Mouse (Mus musculus) forebrain, postnatal 0 days (tissue): ENCODE results near the gene Rap1gap2. TPM values are rescaled to one million over a fixed set of nuclear protein-coding genes. Genes with fewer than 3 reads are reported as not detected.
A peak's percentile ranks its signal among the peaks of the same experiment; 100 is the strongest.

Experiments used
- ATAC-seq: fragments of 200-750 bp; cut with Nextera tagmentation; 2 replicates; pipeline ENCODE4 v1.8.0; 2017; ENCODE audit warnings: mild to moderate bottlenecking, moderate library complexity
- DNase-seq: peaks from one replicate; pipeline ENCODE4 v3.0.0-alpha.2; 2015
- H3K27ac ChIP-seq: fragments of 300-500 bp; sonication (generic); 2 replicates; pipeline ENCODE4 v1.5.1; 2014; ENCODE audit warnings: low read depth, mild to moderate bottlenecking, antibody characterized with exemption, low read length, moderate library complexity, mixed read lengths
- H3K27me3 ChIP-seq: fragments of 300-500 bp; sonication (generic); 2 replicates; pipeline ENCODE4 v1.6.1; 2014; ENCODE audit warnings: mild to moderate bottlenecking, low read length, mixed read lengths; ENCODE audit not compliant: insufficient read depth
- H3K36me3 ChIP-seq: fragments of 300-500 bp; sonication (generic); 2 replicates; pipeline ENCODE4 v1.6.1; 2014; ENCODE audit warnings: mild to moderate bottlenecking, moderate library complexity; ENCODE audit not compliant: insufficient read depth
- H3K4me1 ChIP-seq: fragments of 300-500 bp; sonication (generic); 2 replicates; pipeline ENCODE4 v1.6.1; 2014; ENCODE audit warnings: antibody characterized with exemption; ENCODE audit not compliant: insufficient read depth
- H3K4me2 ChIP-seq: fragments of 300-500 bp; sonication (generic); 2 replicates; pipeline ENCODE4 v1.6.1; 2014; ENCODE audit warnings: low read depth, mild to moderate bottlenecking, moderate library complexity
- H3K4me3 ChIP-seq: fragments of 300-500 bp; sonication (generic); 2 replicates; pipeline ENCODE4 v1.5.1; 2014; ENCODE audit warnings: low read depth, low read length, mixed read lengths
- H3K9ac ChIP-seq: fragments of 300-500 bp; sonication (generic); 2 replicates; pipeline ENCODE4 v1.6.1; 2014; ENCODE audit warnings: mild to moderate bottlenecking
- H3K9me3 ChIP-seq: fragments of 300-500 bp; sonication (generic); 2 replicates; pipeline ENCODE4 v1.6.1; 2016; ENCODE audit warnings: low read length
- CTCF ChIP-seq: sonication (generic); IDR thresholded peaks from 2 replicates; pipeline ENCODE4 v1.5.1; 2016; ENCODE audit warnings: antibody characterized with exemption, control low read depth, low read depth
- WGBS: fragments of 180-500 bp; shearing (Covaris S2); extraction: QIAGEN DNeasy Blood & Tissue Kit; methylation state at CpG from one replicate; pipeline ENCODE4 v1.1.7; 2014; 5-methylcytosine and 5-hydroxymethylcytosine counted together
- polyA plus RNA-seq: library from polyadenylated mRNA; unstranded; fragments of >200 nt; fragmentation: Nextera tagmentation; extraction: Ambion mirVana; gene quantifications from 2 replicates; pipeline ENCODE4 v1.2.1, GENCODE M21; 2015
- total RNA-seq: library from RNA; depleted of rRNA; stranded (reverse); fragments of >200 nt; gene quantifications from 2 replicates; pipeline ENCODE4 v1.2.3, GENCODE M21; 2014

Gene Rap1gap2
- total and polyA plus RNA-seq, 2 experiments from 2014 or later, result 12.2 to 43.7 TPM

GRCm38 (mm10) chr11:74623693-74624092 lies 13.0 kb upstream of the Rap1gap2 start:
- ATAC-seq (no peak), DNase-seq (no peak)
- no peak overlapping the region for H3K4me3 ChIP-seq
- no peak overlapping the region for H3K4me2 ChIP-seq
- no peaks in the 10 kb centered on the region for H3K27me3 ChIP-seq
- H3K36me3 ChIP-seq, result peaks cover 21% of the 10 kb centered on the region
- WGBS, result 72% methylated on average over 6 of the region's 6 CpGs
- TF ChIP-seq CTCF, result no peak
- H3K9me3 ChIP-seq, result no peaks in the 10 kb centered on the region
- H3K27ac ChIP-seq, result no peak overlapping the region
- peaks cover 3% of the 10 kb centered on the region; the same call in 1 of the 2 replicates for H3K4me1 ChIP-seq
- H3K9ac ChIP-seq, result no peak overlapping the region

GRCm38 (mm10) chr11:74621974-74622669 lies 11.4 kb upstream of the Rap1gap2 start:
- Histone ChIP-seq H3K9ac (no peak overlapping the region), H3K4me3 (no peak overlapping the region), H3K4me2 (no peak overlapping the region), H3K4me1 (peaks cover 3% of the 10 kb centered on the region; the same call in 1 of the 2 replicates), H3K9me3 (no peaks in the 10 kb centered on the region), H3K27me3 (no peaks in the 10 kb centered on the region), H3K36me3 (peaks cover 15% of the 10 kb centered on the region; the same call in 1 of the 2 replicates), H3K27ac (no peak overlapping the region)
- no peak for TF ChIP-seq CTCF
- ATAC-seq (no peak), DNase-seq (no peak)
- WGBS, result 79% methylated on average over 8 of the region's 8 CpGs

DNA sequence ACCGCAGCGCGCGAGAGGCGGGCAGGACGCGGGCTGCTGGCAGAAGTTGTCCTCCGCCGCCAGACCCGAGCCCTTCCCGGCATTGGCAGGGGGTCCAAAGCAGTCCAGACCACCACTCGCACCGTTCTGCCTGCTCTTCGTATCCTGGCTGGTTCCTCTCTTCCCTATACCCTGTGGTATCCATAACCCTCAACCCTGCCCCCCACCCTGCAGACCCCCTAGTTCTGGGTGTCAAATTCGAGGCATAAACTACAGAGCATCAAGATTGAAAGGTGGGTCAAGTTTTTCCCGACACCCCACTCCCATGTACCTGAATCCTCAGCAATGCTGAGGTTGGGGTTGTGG lies 9.2 kb upstream of the Rap1gap2 start:
- no peak for DNase-seq
- H3K27ac ChIP-seq, result no peak overlapping the region
- no peak for TF ChIP-seq CTCF
- no peak; the same call in 1 of the 2 replicates for ATAC-seq
- H3K9ac ChIP-seq, result peak overlapping the region; percentile 81
- peaks cover 15% of the 10 kb centered on the region; the same call in 1 of the 2 replicates for H3K36me3 ChIP-seq
- peak overlapping the region; percentile 80 for H3K4me3 ChIP-seq
- peaks cover 3% of the 10 kb centered on the region; the same call in 1 of the 2 replicates for H3K4me1 ChIP-seq
- peak overlapping the region; percentile 76 for H3K4me2 ChIP-seq
- no peaks in the 10 kb centered on the region for H3K9me3 ChIP-seq
- peaks cover 8% of the 10 kb centered on the region; the same call in 1 of the 2 replicates for H3K27me3 ChIP-seq
- 2% methylated on average over 15 of the region's 16 CpGs for WGBS

DNA sequence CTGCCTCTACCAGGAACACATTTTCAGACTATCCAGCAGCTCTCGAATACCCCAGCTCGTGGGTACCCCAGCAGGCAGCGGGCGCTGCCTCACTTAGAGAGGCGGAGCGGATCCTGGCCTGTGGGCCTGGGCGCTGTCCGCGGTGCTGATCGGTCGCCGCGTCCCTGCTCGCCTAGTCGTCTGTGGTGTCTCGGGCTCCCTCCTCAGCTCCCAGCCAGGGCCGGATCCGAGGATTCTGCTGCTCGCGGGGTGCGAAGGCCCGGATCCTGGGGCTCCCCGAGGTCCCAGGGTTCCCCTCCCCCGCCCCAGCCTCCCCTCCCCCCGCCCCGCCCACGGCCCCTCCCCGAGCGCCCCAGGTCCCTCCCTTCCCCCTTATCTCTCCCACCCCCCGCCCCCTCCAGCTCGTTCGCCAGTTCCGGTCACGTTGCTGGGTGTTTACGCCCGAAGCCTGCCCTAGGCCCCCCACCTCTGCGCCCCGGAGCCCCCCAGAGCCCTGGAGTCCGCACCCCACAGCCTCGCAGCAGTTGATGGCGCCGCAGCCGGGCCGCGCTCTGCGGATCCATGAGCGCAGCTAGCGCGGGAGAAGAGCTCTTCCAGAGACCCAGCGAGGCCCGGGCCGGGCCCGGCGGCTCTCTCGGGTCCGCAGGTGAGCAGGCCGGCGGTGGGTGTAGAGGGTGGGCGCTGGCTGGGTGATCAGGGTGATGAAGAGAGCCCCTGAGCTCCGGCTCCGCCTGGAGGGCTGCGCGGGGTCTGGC lies 8.7 kb upstream of the Rap1gap2 start, which contains the start of gene Ccdc92b:
TSS of gene Ccdc92b (plus strand) at position 405 of the 755 bp plus-strand sequence.
- DNase-seq, result peak; percentile 80
- Histone ChIP-seq H3K27me3 (peaks cover 8% of the 10 kb centered on the region; the same call in 1 of the 2 replicates), H3K4me3 (peak within 1 kb of the TSS; percentile 80), H3K9ac (peak within 1 kb of the TSS; percentile 81), H3K4me2 (peak within 1 kb of the TSS; percentile 76), H3K9me3 (no peaks in the 10 kb centered on the region), H3K27ac (peak within 1 kb of the TSS; percentile 57; the same call in 1 of the 2 replicates), H3K36me3 (peaks cover 15% of the 10 kb centered on the region; the same call in 1 of the 2 replicates), H3K4me1 (peaks cover 3% of the 10 kb centered on the region; the same call in 1 of the 2 replicates)
- TF ChIP-seq CTCF, result 0 out of 2 replicates have a peak, but pooled peaks have one; percentile 11
- peak; percentile 87 for ATAC-seq
- under 1% methylated on average over 52 of the region's 63 CpGs for WGBS

GRCm38 (mm10) chr11:74615571-74615970 lies 4.9 kb upstream of the Rap1gap2 start:
- no peak for ATAC-seq
- no peak overlapping the region for H3K27ac ChIP-seq
- no peak overlapping the region for H3K9ac ChIP-seq
- 54% methylated on average over 5 of the region's 5 CpGs for WGBS
- no peaks in the 10 kb centered on the region for H3K9me3 ChIP-seq
- H3K36me3 ChIP-seq, result no peaks in the 10 kb centered on the region
- peaks cover 33% of the 10 kb centered on the region for H3K27me3 ChIP-seq
- H3K4me2 ChIP-seq, result no peak overlapping the region
- H3K4me3 ChIP-seq, result no peak overlapping the region
- peaks cover 3% of the 10 kb centered on the region; the same call in 1 of the 2 replicates for H3K4me1 ChIP-seq
- no peak for TF ChIP-seq CTCF
- DNase-seq, result no peak

- Histone ChIP-seq H3K4me2 (no peak overlapping the region), H3K36me3 (no peaks in the 10 kb centered on the region), H3K4me3 (no peak overlapping the region), H3K27me3 (peaks cover 46% of the 10 kb centered on the region), H3K9ac (no peak overlapping the region), H3K9me3 (no peaks in the 10 kb centered on the region), H3K4me1 (no peaks in the 10 kb centered on the region), H3K27ac (no peak overlapping the region)
- no peak for TF ChIP-seq CTCF
- WGBS, result 59% methylated on average over 4 of the region's 4 CpGs
- DNase-seq (no peak), ATAC-seq (no peak)
Observed at GRCm38 (mm10) chr11:74613428-74613827, 2.7 kb upstream of the Rap1gap2 start.

DNA sequence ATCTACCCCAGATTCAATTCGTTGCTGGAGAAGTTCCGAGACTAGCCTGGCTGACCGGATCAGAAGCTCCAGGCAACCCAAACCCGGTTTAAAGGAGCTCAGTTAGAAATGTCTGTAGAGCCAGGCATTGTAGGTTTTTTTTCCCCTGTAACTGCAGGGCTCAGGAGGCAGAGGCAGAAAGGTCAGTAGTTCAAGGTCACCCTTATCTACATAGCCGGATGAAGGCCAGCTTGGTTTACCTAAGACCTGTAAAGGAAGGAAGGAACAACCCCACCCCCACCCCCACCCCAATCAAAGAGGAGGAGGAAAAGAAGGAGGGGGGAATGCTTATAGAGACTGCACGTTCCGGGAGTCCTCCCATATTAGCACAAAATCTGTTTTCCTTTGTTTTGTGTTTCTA lies 722 bp upstream of the Rap1gap2 start:
- no peaks in the 10 kb centered on the region for H3K9me3 ChIP-seq
- no peak overlapping the region for H3K4me3 ChIP-seq
- H3K9ac ChIP-seq, result no peak overlapping the region
- H3K27ac ChIP-seq, result no peak overlapping the region
- 0 out of 2 replicates have a peak overlapping the region, but pooled peaks have one; percentile 89 for H3K4me2 ChIP-seq
- ATAC-seq, result no peak
- H3K27me3 ChIP-seq, result peaks cover 46% of the 10 kb centered on the region
- TF ChIP-seq CTCF, result no peak
- 12% methylated on average over 7 of the region's 7 CpGs for WGBS
- H3K4me1 ChIP-seq, result no peaks in the 10 kb centered on the region
- H3K36me3 ChIP-seq, result no peaks in the 10 kb centered on the region
- DNase-seq, result peak; percentile 9
